Mouse (Mus musculus) liver, postnatal 0 days (tissue): ENCODE results near the gene Sox18.

ENCODE experiments used
- CTCF ChIP-seq: sonication (generic); IDR thresholded peaks from 2 replicates; pipeline ENCODE4 v1.5.1; 2016; ENCODE audit warnings: antibody characterized with exemption, low read depth
- EP300 ChIP-seq: IDR thresholded peaks from 2 replicates; pipeline ENCODE4 v1.6.1; 2016; ENCODE audit warnings: antibody characterized with exemption, low read depth, mild to moderate bottlenecking

DNA sequence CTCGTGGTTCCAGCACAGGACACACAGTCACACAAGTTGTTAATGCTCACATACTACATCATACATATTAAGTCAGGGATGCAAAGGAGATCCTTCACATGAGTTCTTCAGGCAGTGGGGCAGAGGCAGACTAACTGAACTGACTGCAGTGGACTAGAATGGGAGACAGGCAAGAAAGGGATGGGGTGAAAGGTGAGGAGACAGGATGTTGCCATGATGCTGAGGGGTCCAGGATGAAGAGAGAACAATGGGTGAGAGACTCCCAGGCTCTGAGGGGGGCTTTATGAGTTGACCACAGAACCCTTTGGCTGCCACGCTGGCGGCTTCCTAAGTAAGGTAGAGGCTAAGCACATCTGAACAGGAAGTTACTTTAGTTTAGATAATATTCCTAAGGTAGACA lies 23.1 kb upstream of the Sox18 start:
- TF ChIP-seq CTCF (no peak), EP300 (no peak)
